Mouse (Mus musculus): ENCODE measurements around the gene Cep152. TPM values are rescaled to one million over a fixed set of nuclear protein-coding genes. Genes with fewer than 3 reads are reported as not detected.

Cep152 gene
- polyA plus RNA-seq, 1 experiment from 2014 or later: 4.0 TPM

DNA sequence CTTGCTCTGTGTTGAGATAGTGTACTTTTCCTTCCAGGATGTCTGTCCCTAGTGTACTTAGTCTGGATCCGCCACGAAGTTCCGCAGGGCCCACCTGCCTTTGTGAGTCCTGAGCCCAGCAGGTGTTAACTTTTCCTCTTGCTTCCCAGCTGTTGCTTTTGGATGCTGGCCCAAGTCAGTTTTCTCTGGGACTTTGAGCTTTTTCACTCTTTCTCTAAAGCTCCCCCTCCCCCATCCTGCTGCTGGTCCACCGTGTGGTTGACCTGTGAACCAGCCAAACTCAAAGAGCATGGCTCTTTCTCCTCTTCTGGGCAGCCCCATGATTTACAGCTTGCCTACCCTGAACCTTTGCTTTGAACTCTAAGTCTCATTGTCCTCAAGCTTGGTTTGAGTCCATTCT lies 1.6 kb upstream of the Cep152 start:
- no peaks in the 10 kb centered on the region for H3K36me3 ChIP-seq (ENCODE audit: control insufficient read depth, insufficient read depth, low read length)
- no peak for ATAC-seq (ENCODE audit: insufficient number of reproducible peaks, insufficient read depth, low FRiP score, low read depth)
- no peak overlapping the region for H3K4me2 ChIP-seq (ENCODE audit: low read length)
- H3K27ac ChIP-seq (replicated peaks in 1 of 2; ENCODE audit: control insufficient read depth in 1 of 2, insufficient read depth in 1 of 2, low read depth in 2 of 2, low read length in 2 of 2): no peak overlapping the region
- H3K4me1 ChIP-seq (ENCODE audit: control insufficient read depth in 2 of 2, insufficient read depth in 2 of 2, low read length in 2 of 2): peaks cover 11 to 37% of the 10 kb centered on the region in 2 experiments
- H3K27me3 ChIP-seq (ENCODE audit: control insufficient read depth, insufficient read depth, low read length): no peaks in the 10 kb centered on the region
- 87% methylated on average over 4 of the region's 4 CpGs for WGBS
- no peaks in the 10 kb centered on the region for H3K9me3 ChIP-seq (ENCODE audit: control insufficient read depth, low read length)
- H3K9ac ChIP-seq (ENCODE audit: low read length): no peak overlapping the region
- no peak overlapping the region for H3K4me3 ChIP-seq (ENCODE audit: control insufficient read depth in 1 of 2, insufficient read depth in 1 of 2, low read depth in 1 of 2, low read length in 2 of 2)

DNA sequence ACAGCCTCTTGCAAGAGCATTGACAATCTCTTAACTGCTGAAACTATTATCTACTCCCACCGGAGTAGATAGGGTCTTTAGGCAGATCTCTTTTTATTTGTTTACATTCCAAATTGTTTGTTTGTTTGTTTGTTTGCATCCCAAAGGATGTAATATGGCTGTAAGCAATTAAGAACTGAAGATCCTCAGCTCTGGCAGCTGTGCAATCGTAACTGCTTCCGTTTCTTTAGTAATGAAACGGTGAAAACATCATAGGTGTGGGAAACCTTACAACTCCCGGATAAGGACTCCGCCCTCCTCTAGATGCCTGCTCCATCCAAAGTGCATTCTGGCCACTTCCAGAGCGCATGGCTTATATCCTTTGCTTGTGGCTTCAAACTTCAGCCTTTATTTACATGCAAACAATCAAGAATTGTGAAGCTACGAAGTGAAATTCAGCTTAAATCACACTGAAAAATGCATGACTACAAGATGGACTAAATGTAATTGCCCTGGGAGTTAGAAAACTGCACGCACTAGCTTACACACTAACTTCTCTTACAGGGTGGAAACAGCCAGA lies 707 bp downstream of the Cep152 start:
- Histone ChIP-seq H3K4me1 (ENCODE audit: control insufficient read depth in 2 of 2, insufficient read depth in 2 of 2, low read length in 2 of 2) (peaks cover 7 to 28% of the 10 kb centered on the region in 2 experiments), H3K4me3 (ENCODE audit: control insufficient read depth in 1 of 2, insufficient read depth in 1 of 2, low read depth in 1 of 2, low read length in 2 of 2) (peak overlapping the region; percentile 91 to 93), H3K9ac (ENCODE audit: low read length) (peak overlapping the region; percentile 84), H3K9me3 (ENCODE audit: control insufficient read depth, low read length) (no peaks in the 10 kb centered on the region), H3K27ac (replicated peaks in 1 of 2; ENCODE audit: control insufficient read depth in 1 of 2, insufficient read depth in 1 of 2, low read depth in 2 of 2, low read length in 2 of 2) (peak overlapping the region in 1 of 2 experiments; percentile 48; a peak in 1 of 4 replicates), H3K4me2 (ENCODE audit: low read length) (peak overlapping the region; percentile 87), H3K36me3 (ENCODE audit: control insufficient read depth, insufficient read depth, low read length) (peaks cover 20% of the 10 kb centered on the region), H3K27me3 (ENCODE audit: control insufficient read depth, insufficient read depth, low read length) (no peaks in the 10 kb centered on the region)
- 12% methylated on average over 9 of the region's 9 CpGs for WGBS
- ATAC-seq (ENCODE audit: insufficient number of reproducible peaks, insufficient read depth, low FRiP score, low read depth): no peak

DNA sequence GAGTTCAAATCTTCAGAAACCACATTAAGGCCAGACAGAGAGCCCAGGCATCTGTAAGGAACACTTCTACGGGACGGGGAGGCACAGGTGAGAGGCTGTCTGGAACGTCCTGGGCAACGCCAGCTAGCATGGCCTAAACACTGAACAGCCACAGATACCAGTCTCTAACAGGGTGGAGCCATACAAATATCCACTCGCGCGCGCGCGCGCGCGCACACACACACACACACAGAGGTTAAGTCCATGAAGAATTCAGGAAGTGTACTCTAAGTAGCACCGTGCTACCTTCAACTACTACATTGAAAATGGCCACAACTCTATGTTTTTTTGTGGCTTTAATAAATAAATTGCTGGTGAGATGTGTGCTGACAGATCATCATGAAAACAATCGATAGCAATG lies 1.7 kb downstream of the Cep152 start:
- Histone ChIP-seq H3K4me1 (ENCODE audit: control insufficient read depth in 2 of 2, insufficient read depth in 2 of 2, low read length in 2 of 2) (peaks cover 3 to 22% of the 10 kb centered on the region in 2 experiments), H3K27ac (replicated peaks in 1 of 2; ENCODE audit: control insufficient read depth in 1 of 2, insufficient read depth in 1 of 2, low read depth in 2 of 2, low read length in 2 of 2) (no peak overlapping the region), H3K4me3 (ENCODE audit: control insufficient read depth in 1 of 2, insufficient read depth in 1 of 2, low read depth in 1 of 2, low read length in 2 of 2) (no peak overlapping the region; a peak in 1 of 4 replicates), H3K9me3 (ENCODE audit: control insufficient read depth, low read length) (no peaks in the 10 kb centered on the region), H3K27me3 (ENCODE audit: control insufficient read depth, insufficient read depth, low read length) (no peaks in the 10 kb centered on the region), H3K4me2 (ENCODE audit: low read length) (peak overlapping the region; percentile 87), H3K9ac (ENCODE audit: low read length) (no peak overlapping the region; the same call in 1 of the 2 replicates), H3K36me3 (ENCODE audit: control insufficient read depth, insufficient read depth, low read length) (peaks cover 29% of the 10 kb centered on the region)
- ATAC-seq (ENCODE audit: insufficient number of reproducible peaks, insufficient read depth, low FRiP score, low read depth): no peak
- 92% methylated on average over 15 of the region's 15 CpGs for WGBS

DNA sequence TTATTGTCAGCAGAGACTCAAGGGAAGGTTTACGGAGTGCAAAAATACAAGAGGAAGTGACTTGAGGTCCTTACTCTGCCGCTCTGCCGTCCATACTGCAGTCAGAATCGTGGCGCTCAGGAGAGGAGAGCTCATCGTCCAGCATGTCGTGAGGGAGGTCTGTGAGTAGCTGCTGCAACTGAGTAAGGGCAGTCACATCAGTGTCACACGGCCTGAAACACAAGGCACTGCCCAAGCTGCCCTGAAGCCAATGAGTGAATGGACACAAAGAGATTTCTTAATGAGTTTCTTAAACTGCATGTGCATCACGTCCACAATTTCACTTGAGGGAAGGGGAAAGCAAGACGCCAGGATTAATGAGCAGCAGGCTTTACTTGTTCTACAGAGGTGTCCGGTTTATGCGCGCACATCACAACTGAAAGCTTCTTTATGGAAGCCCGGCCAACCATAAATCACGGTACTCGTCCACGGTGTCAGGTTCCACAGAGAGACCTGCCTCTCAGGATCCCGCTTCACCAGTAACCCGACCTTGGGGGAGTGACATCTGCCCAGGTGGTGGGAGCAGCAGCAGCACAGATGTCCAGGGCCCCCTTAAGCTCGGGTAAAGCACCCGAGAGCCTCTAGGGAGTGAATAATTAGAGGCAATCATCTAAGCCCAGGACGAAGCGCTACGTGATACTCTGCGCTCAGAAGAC lies 4.6 kb downstream of the Cep152 start:
- Histone ChIP-seq H3K4me3 (ENCODE audit: control insufficient read depth in 1 of 2, insufficient read depth in 1 of 2, low read depth in 1 of 2, low read length in 2 of 2) (no peak overlapping the region), H3K27ac (replicated peaks in 1 of 2; ENCODE audit: control insufficient read depth in 1 of 2, insufficient read depth in 1 of 2, low read depth in 2 of 2, low read length in 2 of 2) (no peak overlapping the region), H3K9ac (ENCODE audit: low read length) (no peak overlapping the region), H3K9me3 (ENCODE audit: control insufficient read depth, low read length) (no peaks in the 10 kb centered on the region), H3K4me1 (ENCODE audit: control insufficient read depth in 2 of 2, insufficient read depth in 2 of 2, low read length in 2 of 2) (peaks cover 3 to 14% of the 10 kb centered on the region in 2 experiments), H3K4me2 (ENCODE audit: low read length) (no peak overlapping the region), H3K36me3 (ENCODE audit: control insufficient read depth, insufficient read depth, low read length) (peaks cover 57% of the 10 kb centered on the region), H3K27me3 (ENCODE audit: control insufficient read depth, insufficient read depth, low read length) (no peaks in the 10 kb centered on the region)
- ATAC-seq (ENCODE audit: insufficient number of reproducible peaks, insufficient read depth, low FRiP score, low read depth): no peak
- WGBS: 90% methylated on average over 25 of the region's 25 CpGs

DNA sequence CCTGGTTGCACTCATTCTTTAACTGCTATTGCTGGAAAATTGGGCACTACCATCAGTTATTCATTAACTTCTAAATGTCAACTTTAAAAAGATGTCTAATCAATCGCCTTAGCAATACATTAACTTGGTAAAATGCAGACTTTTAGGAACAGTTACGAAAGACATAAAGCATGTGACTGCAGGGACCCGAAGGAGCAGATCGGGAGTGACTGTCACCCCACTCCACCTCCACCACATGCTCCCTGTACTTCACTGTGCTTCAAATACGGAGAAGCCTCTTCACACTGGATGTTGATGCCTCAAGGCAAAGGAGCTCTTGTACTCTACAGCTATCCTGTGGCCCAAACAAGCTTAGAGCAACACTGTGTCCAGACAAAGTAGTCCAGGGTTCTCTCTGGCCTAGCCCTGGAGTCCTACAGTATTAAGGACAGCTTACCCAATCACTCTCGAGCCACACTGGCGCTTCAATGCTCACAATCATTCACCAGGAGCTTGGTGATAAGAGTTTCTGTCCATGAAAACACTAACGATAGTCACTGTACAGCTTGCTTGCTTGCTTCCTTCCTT lies 9.0 kb downstream of the Cep152 start:
- 73% methylated on average over 8 of the region's 8 CpGs for WGBS
- Histone ChIP-seq H3K4me1 (ENCODE audit: control insufficient read depth in 2 of 2, insufficient read depth in 2 of 2, low read length in 2 of 2) (no peaks in the 10 kb centered on the region), H3K9me3 (ENCODE audit: control insufficient read depth, low read length) (no peaks in the 10 kb centered on the region), H3K27ac (replicated peaks in 1 of 2; ENCODE audit: control insufficient read depth in 1 of 2, insufficient read depth in 1 of 2, low read depth in 2 of 2, low read length in 2 of 2) (no peak overlapping the region), H3K4me2 (ENCODE audit: low read length) (no peak overlapping the region), H3K4me3 (ENCODE audit: control insufficient read depth in 1 of 2, insufficient read depth in 1 of 2, low read depth in 1 of 2, low read length in 2 of 2) (no peak overlapping the region), H3K36me3 (ENCODE audit: control insufficient read depth, insufficient read depth, low read length) (peaks cover 98% of the 10 kb centered on the region), H3K9ac (ENCODE audit: low read length) (no peak overlapping the region), H3K27me3 (ENCODE audit: control insufficient read depth, insufficient read depth, low read length) (no peaks in the 10 kb centered on the region)
- no peak for ATAC-seq (ENCODE audit: insufficient number of reproducible peaks, insufficient read depth, low FRiP score, low read depth)

DNA sequence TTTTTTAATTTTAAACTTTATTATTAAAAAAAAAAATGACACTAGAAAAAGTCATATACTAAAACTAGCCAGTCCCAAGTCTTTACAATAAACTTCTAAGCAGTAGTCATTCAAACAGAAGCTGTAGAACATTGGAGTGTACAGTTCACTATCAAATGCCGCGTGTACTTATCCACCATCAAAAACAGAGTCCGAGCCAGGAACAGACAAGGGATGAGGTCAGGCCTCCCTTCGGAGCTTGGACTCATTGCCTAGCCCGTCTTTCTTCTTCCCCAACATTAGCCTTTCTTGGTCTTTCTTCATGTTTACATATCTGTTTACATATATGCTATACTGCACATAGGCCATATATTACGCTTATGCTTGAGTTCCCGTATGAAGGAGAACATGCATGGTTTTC lies 9.5 kb downstream of the Cep152 start:
- H3K27ac ChIP-seq (replicated peaks in 1 of 2; ENCODE audit: control insufficient read depth in 1 of 2, insufficient read depth in 1 of 2, low read depth in 2 of 2, low read length in 2 of 2): no peak overlapping the region
- ATAC-seq (ENCODE audit: insufficient number of reproducible peaks, insufficient read depth, low FRiP score, low read depth): no peak
- no peaks in the 10 kb centered on the region for H3K27me3 ChIP-seq (ENCODE audit: control insufficient read depth, insufficient read depth, low read length)
- no peak overlapping the region for H3K4me3 ChIP-seq (ENCODE audit: control insufficient read depth in 1 of 2, insufficient read depth in 1 of 2, low read depth in 1 of 2, low read length in 2 of 2)
- H3K4me2 ChIP-seq (ENCODE audit: low read length): no peak overlapping the region
- H3K9ac ChIP-seq (ENCODE audit: low read length): no peak overlapping the region
- H3K9me3 ChIP-seq (ENCODE audit: control insufficient read depth, low read length): no peaks in the 10 kb centered on the region
- H3K36me3 ChIP-seq (ENCODE audit: control insufficient read depth, insufficient read depth, low read length): peaks cover 96% of the 10 kb centered on the region
- 86% methylated on average over 7 of the region's 7 CpGs for WGBS
- H3K4me1 ChIP-seq (ENCODE audit: control insufficient read depth in 2 of 2, insufficient read depth in 2 of 2, low read length in 2 of 2): no peaks in the 10 kb centered on the region

DNA sequence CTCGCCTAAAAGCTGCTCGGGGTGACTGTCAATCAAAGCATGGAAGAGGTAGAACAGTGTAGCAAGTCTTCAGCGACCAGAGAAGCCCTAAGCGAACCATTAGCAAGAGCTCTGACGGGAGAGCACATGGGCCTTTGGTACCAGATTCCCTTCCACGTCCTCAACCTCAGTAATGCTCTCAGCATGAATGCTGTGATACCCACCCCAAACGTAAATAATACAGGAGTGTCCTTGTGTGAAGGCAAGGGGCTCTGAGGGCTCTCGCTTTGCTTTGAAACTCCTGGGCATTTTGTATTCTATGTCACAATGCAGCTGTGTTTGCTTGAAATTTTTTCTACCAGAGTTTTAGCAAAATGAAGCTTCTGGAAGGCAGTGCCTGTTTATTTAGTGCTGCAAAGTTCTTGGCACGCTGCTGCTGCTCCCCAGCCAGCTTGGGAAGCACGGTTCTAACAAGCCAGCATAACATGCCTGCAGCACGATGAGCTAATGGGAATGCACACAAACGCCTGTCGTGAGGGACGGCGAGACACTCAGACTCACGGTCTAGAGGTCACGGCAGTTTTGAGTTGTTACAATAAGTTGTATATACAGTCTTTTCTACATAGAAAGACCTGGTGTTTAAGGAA lies 18.6 kb downstream of the Cep152 start:
- Histone ChIP-seq H3K4me1 (ENCODE audit: control insufficient read depth in 2 of 2, insufficient read depth in 2 of 2, low read length in 2 of 2) (no peaks in the 10 kb centered on the region), H3K9me3 (ENCODE audit: control insufficient read depth, low read length) (no peaks in the 10 kb centered on the region), H3K27me3 (ENCODE audit: control insufficient read depth, insufficient read depth, low read length) (no peaks in the 10 kb centered on the region), H3K9ac (ENCODE audit: low read length) (no peak overlapping the region), H3K4me3 (ENCODE audit: control insufficient read depth in 1 of 2, insufficient read depth in 1 of 2, low read depth in 1 of 2, low read length in 2 of 2) (no peak overlapping the region), H3K36me3 (ENCODE audit: control insufficient read depth, insufficient read depth, low read length) (peaks cover 70% of the 10 kb centered on the region), H3K27ac (replicated peaks in 1 of 2; ENCODE audit: control insufficient read depth in 1 of 2, insufficient read depth in 1 of 2, low read depth in 2 of 2, low read length in 2 of 2) (no peak overlapping the region), H3K4me2 (ENCODE audit: low read length) (no peak overlapping the region)
- no peak for ATAC-seq (ENCODE audit: insufficient number of reproducible peaks, insufficient read depth, low FRiP score, low read depth)
- 81% methylated on average over 17 of the region's 17 CpGs for whole genome bisulfite sequencing

Measured in heart, embryonic 14.5 days (tissue).